Mouse (Mus musculus): Measurements from ENCODE around the gene Ctdnep1. TPM values are rescaled to one million over a fixed set of nuclear protein-coding genes. Genes with fewer than 3 reads are reported as not detected.
A peak's percentile ranks its signal among the peaks of the same experiment; 100 is the strongest.

The Ctdnep1 gene
- polyA plus RNA-seq, 1 experiment from 2014 or later: 22.6 TPM

- no peaks in the 10 kb centered on the region for H3K27me3 ChIP-seq (ENCODE audit: control insufficient read depth, insufficient read depth, low read length)
- WGBS: 2% methylated on average over 38 of the region's 44 CpGs
- H3K4me3 ChIP-seq (ENCODE audit: low read depth, low read length): peak overlapping the region; percentile 97
- peak overlapping the region; percentile 97 for H3K9ac ChIP-seq (ENCODE audit: low read length)
- peaks cover 24% of the 10 kb centered on the region for H3K4me1 ChIP-seq (ENCODE audit: control insufficient read depth, insufficient read depth, low read length)
- peak overlapping the region; percentile 48 for H3K4me2 ChIP-seq
- peaks cover 16% of the 10 kb centered on the region for H3K36me3 ChIP-seq (ENCODE audit: control insufficient read depth, insufficient read depth, low read length)
- peak overlapping the region; percentile 94 for H3K27ac ChIP-seq (ENCODE audit: low read depth, low read length)
- no peaks in the 10 kb centered on the region for H3K9me3 ChIP-seq (ENCODE audit: control insufficient read depth, low read length)
- ATAC-seq (ENCODE audit: low FRiP score) (peak; percentile 58), DNase-seq (ENCODE audit: low spot score, missing footprints) (peak; percentile 98)
These were observed 16.1 kb downstream of the Ctdnep1 start for GRCm38 (mm10) chr11:69997070-69997509.

GRCm38 (mm10) chr11:69998567-69999491 lies 17.9 kb downstream of the Ctdnep1 start:
- H3K9me3 ChIP-seq (ENCODE audit: control insufficient read depth, low read length): no peaks in the 10 kb centered on the region
- no peak overlapping the region for H3K4me3 ChIP-seq (ENCODE audit: low read depth, low read length)
- ATAC-seq (ENCODE audit: low FRiP score) (no peak), DNase-seq (ENCODE audit: low spot score, missing footprints) (no peak)
- H3K4me1 ChIP-seq (ENCODE audit: control insufficient read depth, insufficient read depth, low read length): peaks cover 29% of the 10 kb centered on the region
- H3K36me3 ChIP-seq (ENCODE audit: control insufficient read depth, insufficient read depth, low read length): peaks cover 16% of the 10 kb centered on the region
- no peak overlapping the region for H3K4me2 ChIP-seq
- WGBS: 93% methylated on average over 27 of the region's 27 CpGs
- H3K27me3 ChIP-seq (ENCODE audit: control insufficient read depth, insufficient read depth, low read length): no peaks in the 10 kb centered on the region
- H3K9ac ChIP-seq (ENCODE audit: low read length): no peak overlapping the region
- H3K27ac ChIP-seq (ENCODE audit: low read depth, low read length): no peak overlapping the region

- DNase-seq (ENCODE audit: low spot score, missing footprints) (no peak), ATAC-seq (ENCODE audit: low FRiP score) (no peak)
- WGBS: 89% methylated on average over 8 of the region's 8 CpGs
- Histone ChIP-seq H3K4me3 (ENCODE audit: low read depth, low read length) (no peak overlapping the region), H3K4me2 (no peak overlapping the region), H3K27me3 (ENCODE audit: control insufficient read depth, insufficient read depth, low read length) (no peaks in the 10 kb centered on the region), H3K4me1 (ENCODE audit: control insufficient read depth, insufficient read depth, low read length) (peaks cover 29% of the 10 kb centered on the region), H3K27ac (ENCODE audit: low read depth, low read length) (no peak overlapping the region), H3K9ac (ENCODE audit: low read length) (no peak overlapping the region), H3K36me3 (ENCODE audit: control insufficient read depth, insufficient read depth, low read length) (peaks cover 16% of the 10 kb centered on the region), H3K9me3 (ENCODE audit: control insufficient read depth, low read length) (no peaks in the 10 kb centered on the region)
These were observed 18.7 kb downstream of the Ctdnep1 start for GRCm38 (mm10) chr11:69999666-70000065.

GRCm38 (mm10) chr11:70000396-70000898 lies 19.5 kb downstream of the Ctdnep1 start, which contains the start of gene Dvl2:
Dvl2 (plus strand) TSS chr11:70000595.
- Histone ChIP-seq H3K4me3 (ENCODE audit: low read depth, low read length) (peak within 1 kb of the TSS; percentile 81), H3K4me1 (ENCODE audit: control insufficient read depth, insufficient read depth, low read length) (peaks cover 29% of the 10 kb centered on the region), H3K9ac (ENCODE audit: low read length) (peak within 1 kb of the TSS; percentile 90), H3K27ac (ENCODE audit: low read depth, low read length) (peak within 1 kb of the TSS; percentile 94), H3K9me3 (ENCODE audit: control insufficient read depth, low read length) (no peaks in the 10 kb centered on the region), H3K4me2 (peak within 1 kb of the TSS; percentile 92), H3K36me3 (ENCODE audit: control insufficient read depth, insufficient read depth, low read length) (peaks cover 16% of the 10 kb centered on the region), H3K27me3 (ENCODE audit: control insufficient read depth, insufficient read depth, low read length) (no peaks in the 10 kb centered on the region)
- WGBS: under 1% methylated on average over 46 of the region's 48 CpGs
- ATAC-seq (ENCODE audit: low FRiP score) (peak; percentile 68), DNase-seq (ENCODE audit: low spot score, missing footprints) (peak; percentile 98)

GRCm38 (mm10) chr11:70001159-70001558 lies 20.2 kb downstream of the Ctdnep1 start:
- Histone ChIP-seq H3K9me3 (ENCODE audit: control insufficient read depth, low read length) (no peaks in the 10 kb centered on the region), H3K4me2 (peak overlapping the region; percentile 92), H3K27ac (ENCODE audit: low read depth, low read length) (peak overlapping the region; percentile 94), H3K4me3 (ENCODE audit: low read depth, low read length) (peak overlapping the region; percentile 81), H3K9ac (ENCODE audit: low read length) (peak overlapping the region; percentile 90), H3K36me3 (ENCODE audit: control insufficient read depth, insufficient read depth, low read length) (peaks cover 21% of the 10 kb centered on the region), H3K27me3 (ENCODE audit: control insufficient read depth, insufficient read depth, low read length) (no peaks in the 10 kb centered on the region), H3K4me1 (ENCODE audit: control insufficient read depth, insufficient read depth, low read length) (peaks cover 29% of the 10 kb centered on the region)
- no peak for ATAC-seq (ENCODE audit: low FRiP score)
- DNase-seq (ENCODE audit: low spot score, missing footprints): no peak
- 12% methylated on average over 8 of the region's 8 CpGs for WGBS

GRCm38 (mm10) chr11:70001865-70002264 lies 20.9 kb downstream of the Ctdnep1 start:
- Histone ChIP-seq H3K4me3 (ENCODE audit: low read depth, low read length) (peak overlapping the region; percentile 81), H3K4me2 (peak overlapping the region; percentile 92), H3K36me3 (ENCODE audit: control insufficient read depth, insufficient read depth, low read length) (peaks cover 25% of the 10 kb centered on the region), H3K4me1 (ENCODE audit: control insufficient read depth, insufficient read depth, low read length) (peaks cover 29% of the 10 kb centered on the region), H3K27me3 (ENCODE audit: control insufficient read depth, insufficient read depth, low read length) (no peaks in the 10 kb centered on the region), H3K9ac (ENCODE audit: low read length) (no peak overlapping the region; the same call in 1 of the 2 replicates), H3K9me3 (ENCODE audit: control insufficient read depth, low read length) (no peaks in the 10 kb centered on the region), H3K27ac (ENCODE audit: low read depth, low read length) (no peak overlapping the region)
- ATAC-seq (ENCODE audit: low FRiP score): no peak
- DNase-seq (ENCODE audit: low spot score, missing footprints): no peak

GRCm38 (mm10) chr11:70002471-70002870 lies 21.5 kb downstream of the Ctdnep1 start:
- H3K9me3 ChIP-seq (ENCODE audit: control insufficient read depth, low read length): no peaks in the 10 kb centered on the region
- H3K4me2 ChIP-seq: peak overlapping the region; percentile 92
- DNase-seq (ENCODE audit: low spot score, missing footprints) (no peak), ATAC-seq (ENCODE audit: low FRiP score) (no peak)
- H3K9ac ChIP-seq (ENCODE audit: low read length): no peak overlapping the region
- H3K4me3 ChIP-seq (ENCODE audit: low read depth, low read length): peak overlapping the region; percentile 81; the same call in 1 of the 2 replicates
- H3K36me3 ChIP-seq (ENCODE audit: control insufficient read depth, insufficient read depth, low read length): peaks cover 31% of the 10 kb centered on the region
- H3K4me1 ChIP-seq (ENCODE audit: control insufficient read depth, insufficient read depth, low read length): peaks cover 28% of the 10 kb centered on the region
- H3K27ac ChIP-seq (ENCODE audit: low read depth, low read length): no peak overlapping the region
- no peaks in the 10 kb centered on the region for H3K27me3 ChIP-seq (ENCODE audit: control insufficient read depth, insufficient read depth, low read length)
- WGBS: 94% methylated on average over 2 of the region's 2 CpGs

GRCm38 (mm10) chr11:70005521-70005920 lies 24.6 kb downstream of the Ctdnep1 start:
- Histone ChIP-seq H3K36me3 (ENCODE audit: control insufficient read depth, insufficient read depth, low read length) (peaks cover 38% of the 10 kb centered on the region), H3K4me2 (no peak overlapping the region), H3K4me3 (ENCODE audit: low read depth, low read length) (no peak overlapping the region), H3K27me3 (ENCODE audit: control insufficient read depth, insufficient read depth, low read length) (no peaks in the 10 kb centered on the region), H3K4me1 (ENCODE audit: control insufficient read depth, insufficient read depth, low read length) (peaks cover 22% of the 10 kb centered on the region), H3K9me3 (ENCODE audit: control insufficient read depth, low read length) (no peaks in the 10 kb centered on the region), H3K9ac (ENCODE audit: low read length) (no peak overlapping the region), H3K27ac (ENCODE audit: low read depth, low read length) (no peak overlapping the region)
- DNase-seq (ENCODE audit: low spot score, missing footprints) (no peak), ATAC-seq (ENCODE audit: low FRiP score) (no peak)
- 51% methylated on average over 5 of the region's 5 CpGs for WGBS

- H3K4me3 ChIP-seq (ENCODE audit: low read depth, low read length): no peak overlapping the region
- peaks cover 8% of the 10 kb centered on the region for H3K4me1 ChIP-seq (ENCODE audit: control insufficient read depth, insufficient read depth, low read length)
- DNase-seq (ENCODE audit: low spot score, missing footprints) (no peak), ATAC-seq (ENCODE audit: low FRiP score) (no peak)
- H3K27me3 ChIP-seq (ENCODE audit: control insufficient read depth, insufficient read depth, low read length): no peaks in the 10 kb centered on the region
- WGBS: 91% methylated on average over 6 of the region's 6 CpGs
- H3K4me2 ChIP-seq: no peak overlapping the region
- no peak overlapping the region for H3K9ac ChIP-seq (ENCODE audit: low read length)
- peaks cover 56% of the 10 kb centered on the region for H3K36me3 ChIP-seq (ENCODE audit: control insufficient read depth, insufficient read depth, low read length)
- H3K9me3 ChIP-seq (ENCODE audit: control insufficient read depth, low read length): no peaks in the 10 kb centered on the region
- no peak overlapping the region for H3K27ac ChIP-seq (ENCODE audit: low read depth, low read length)
These were observed 29.1 kb downstream of the Ctdnep1 start for GRCm38 (mm10) chr11:70010033-70010432.
